Comparison of ENCODE assay signal across 21 mouse cellular contexts in genomic region chr11:80056141-80056540, GRCm38 (mm10). TPM values are rescaled to one million over a fixed set of nuclear protein-coding genes. Genes with fewer than 3 reads are reported as not detected.
DNase-seq lines count a peak whose midpoint lies in the region; ATAC-seq lines count a peak whose summit lies in the region.
"Had no signal": no experiment of that assay in that cellular context is flagged by ENCODE, and none has a peak within 500 bp of the region (broad histone marks: within the 10 kb centered on the region; RNA-seq: fewer than 3 reads in every experiment).

No protein-coding gene starts in this region.

- H3K4me3 ChIP-seq in kidney, embryonic 14.5 days (ENCODE audit: low read length) = no peak overlapping the region
- H3K4me3 ChIP-seq: embryonic facial prominence, embryonic 10.5 days; hindbrain, embryonic 12.5 days; layer of hippocampus, adult 2 months; neural tube, embryonic 13.5 days had no signal

- WGBS in kidney, embryonic 14.5 days = 86% methylated on average over 9 of the region's 9 CpGs

- H3K27me3 ChIP-seq in kidney, embryonic 14.5 days (ENCODE audit: control insufficient read depth, insufficient read depth, low read length) = no peaks in the 10 kb centered on the region
- H3K27me3 ChIP-seq: hindbrain, embryonic 12.5 days; neural tube, embryonic 13.5 days had no signal

- no peak overlapping the region for H3K27ac ChIP-seq in kidney, embryonic 14.5 days (ENCODE audit: low read depth, low read length)
- H3K27ac ChIP-seq: embryonic facial prominence, embryonic 10.5 days; hindbrain, embryonic 12.5 days; layer of hippocampus, adult 2 months; neural tube, embryonic 13.5 days; stomach, postnatal 0 days had no signal

- no peaks in the 10 kb centered on the region for H3K9me3 ChIP-seq in kidney, embryonic 14.5 days (ENCODE audit: control insufficient read depth, low read length)
- H3K9me3 ChIP-seq: embryonic facial prominence, embryonic 10.5 days; hindbrain, embryonic 12.5 days; neural tube, embryonic 13.5 days had no signal

- no peak overlapping the region for H3K9ac ChIP-seq in kidney, embryonic 14.5 days (ENCODE audit: low read depth, low read length)
- H3K9ac ChIP-seq: hindbrain, embryonic 12.5 days; lung, embryonic 14.5 days; neural tube, embryonic 13.5 days had no signal

- intact Hi-C loops in heart, postnatal 14 days (cut with DNase I) = no loop called here

- H3K36me3 ChIP-seq in kidney, embryonic 14.5 days (ENCODE audit: control insufficient read depth, insufficient read depth, low read length) = peaks cover 64% of the 10 kb centered on the region

- peak; percentile 66 for DNase-seq in kidney, adult 11 months
- DNase-seq in heart, postnatal 14 days = peak; percentile 11 to 45
- DNase-seq in kidney, postnatal 36 days = peak; percentile 53 to 63
- DNase-seq in lung, postnatal 36 days = peak; percentile 64
- DNase-seq in spleen, postnatal 10 days (ENCODE audit: low spot score in 2 of 2) = no peak
- no peak for DNase-seq in MN1 (ENCODE audit: low spot score)
- DNase-seq: adrenal gland, adult 2 months; cerebellum, adult 11 months; cerebellum, postnatal 25 days; left cerebral cortex, postnatal 4 days; lung, embryonic 14.5 days; right cerebral cortex, postnatal 25 days; thymus, postnatal 14 days had no signal

- no peak overlapping the region for H3K4me2 ChIP-seq in kidney, embryonic 14.5 days (replicated peaks; ENCODE audit: low read depth, low read length)
- H3K4me2 ChIP-seq: hindbrain, embryonic 12.5 days; lung, embryonic 14.5 days; neural tube, embryonic 13.5 days had no signal

- ATAC-seq in kidney, embryonic 14.5 days (ENCODE audit: low FRiP score, low TSS enrichment) = no peak
- ATAC-seq: forebrain, embryonic 14.5 days; inflammation-experienced regulatory T-cells, adult 6 months had no signal

- peaks cover 9% of the 10 kb centered on the region for H3K4me1 ChIP-seq in kidney, embryonic 14.5 days (ENCODE audit: control insufficient read depth, insufficient read depth, low read length)
- H3K4me1 ChIP-seq: embryonic facial prominence, embryonic 10.5 days; hindbrain, embryonic 12.5 days; neural tube, embryonic 13.5 days had no signal

RNA-seq across cellular contexts. Expression of gene Crlf3, which starts 24.6 kb away (rescaled TPM):
- polyA plus RNA-seq in kidney, embryonic 14.5 days (2014; fragmentation: Nextera tagmentation; extraction: Ambion mirVana) = 36.9 and 48.2 TPM in 2 replicates
- total RNA-seq in heart, postnatal 14 days (2021) = 10 to 100 TPM; 16.1 to 16.9 TPM

RNA-seq across cellular contexts. Expression of gene Atad5, which starts 33.1 kb away (rescaled TPM):
- polyA plus RNA-seq in kidney, embryonic 14.5 days (2014; fragmentation: Nextera tagmentation; extraction: Ambion mirVana) = 12.3 and 15.8 TPM in 2 replicates
- 1 to 10 TPM; 1.8 to 2.0 TPM for total RNA-seq in heart, postnatal 14 days (2021)

Comparison
In these comparisons a context has a peak if more than half of its experiments do, and no peak if none do; other contexts are left out.
1. DNase-seq: peak in kidney, adult 11 months (single experiment), heart, postnatal 14 days (2 of 2), kidney, postnatal 36 days (2 of 2) and lung, postnatal 36 days (single experiment); none in spleen, postnatal 10 days (0 of 2) and MN1 (single experiment).